Mouse (Mus musculus) hindbrain, embryonic 14.5 days (tissue): ENCODE measurements around the gene Slc12a5. TPM values are rescaled to one million over a fixed set of nuclear protein-coding genes. Genes with fewer than 3 reads are reported as not detected.

ENCODE experiments used
- polyA plus RNA-seq: library from polyadenylated mRNA; unstranded; fragments of >200 nt; fragmentation: Nextera tagmentation; extraction: Ambion mirVana; gene quantifications from 2 replicates; pipeline ENCODE4 v1.2.1, GENCODE M21; 2014

Slc12a5 gene
- polyA plus RNA-seq, 1 experiment from 2014 or later: 62.1 TPM

Other genes starting within 250 kb of the Slc12a5 start
- not detected in 2 replicates for gene Spint5, start 245.5 kb upstream of the Slc12a5 start, polyA plus RNA-seq
- 0.78 and 1.4 TPM in 2 replicates for gene Wfdc3, start 214.9 kb upstream of the Slc12a5 start, polyA plus RNA-seq
- gene Dnttip1, start 214.8 kb upstream of the Slc12a5 start, polyA plus RNA-seq: 46.6 and 50.3 TPM in 2 replicates
- 59.4 and 67.9 TPM in 2 replicates for gene Ube2c, start 190.9 kb upstream of the Slc12a5 start, polyA plus RNA-seq
- gene Tnnc2, start 180.8 kb upstream of the Slc12a5 start, polyA plus RNA-seq: 0.39 TPM in 1 of 2 replicates, not detected in the other
- gene Snx21, start 175.0 kb upstream of the Slc12a5 start, polyA plus RNA-seq: 33.3 and 40.8 TPM in 2 replicates
- 18.3 and 20.8 TPM in 2 replicates for gene Acot8, start 155.9 kb upstream of the Slc12a5 start, polyA plus RNA-seq
- gene Zswim3, start 155.7 kb upstream of the Slc12a5 start, polyA plus RNA-seq: 16.4 and 17.0 TPM in 2 replicates
- 25.7 and 26.7 TPM in 2 replicates for gene Zswim1, start 138.1 kb upstream of the Slc12a5 start, polyA plus RNA-seq
- gene Spata25, start 132.3 kb upstream of the Slc12a5 start, polyA plus RNA-seq: not detected in 2 replicates
- gene Ctsa, start 127.9 kb upstream of the Slc12a5 start, polyA plus RNA-seq: 85.9 and 89.6 TPM in 2 replicates
- 5.8 and 7.9 TPM in 2 replicates for gene Neurl2, start 127.3 kb upstream of the Slc12a5 start, polyA plus RNA-seq
- 148 and 167 TPM in 2 replicates for gene Pltp, start 103.1 kb upstream of the Slc12a5 start, polyA plus RNA-seq
- gene Pcif1, start 81.5 kb upstream of the Slc12a5 start, polyA plus RNA-seq: 72.9 and 74.7 TPM in 2 replicates
- gene Zfp335, start 49.0 kb upstream of the Slc12a5 start, polyA plus RNA-seq: 14.6 and 15.4 TPM in 2 replicates
- 28.8 and 33.2 TPM in 2 replicates for gene Mmp9, start 20.0 kb upstream of the Slc12a5 start, polyA plus RNA-seq
- 83.1 and 89.0 TPM in 2 replicates for gene Ncoa5, start 74.1 kb downstream of the Slc12a5 start, polyA plus RNA-seq
- 6.3 and 8.3 TPM in 2 replicates for gene Cd40, start 94.8 kb downstream of the Slc12a5 start, polyA plus RNA-seq
- gene 1700025C18Rik, start 129.9 kb downstream of the Slc12a5 start, polyA plus RNA-seq: not detected in 2 replicates